Mouse (Mus musculus) heart, embryonic 12.5 days (tissue): ENCODE measurements around the gene Ppl. TPM values are rescaled to one million over a fixed set of nuclear protein-coding genes. Genes with fewer than 3 reads are reported as not detected.

Source experiments
- ATAC-seq: fragments of 200-750 bp; cut with Nextera tagmentation; 2 replicates; pipeline ENCODE4 v1.8.0; 2017; ENCODE audit warnings: moderate TSS enrichment, moderate library complexity; ENCODE audit not compliant: insufficient number of reproducible peaks, low FRiP score
- H3K27ac ChIP-seq: fragments of 300-500 bp; sonication (generic); 2 replicates; pipeline ENCODE4 v1.5.1; 2016; ENCODE audit warnings: mild to moderate bottlenecking, moderate library complexity; ENCODE audit not compliant: poor library complexity, severe bottlenecking
- H3K27me3 ChIP-seq: fragments of 300-500 bp; sonication (generic); replicated peaks from 2 replicates; pipeline ENCODE4 v1.6.1; 2016; ENCODE audit warnings: mild to moderate bottlenecking, moderate library complexity
- H3K36me3 ChIP-seq: fragments of 300-500 bp; sonication (generic); 2 replicates; pipeline ENCODE4 v1.6.1; 2016; ENCODE audit warnings: mild to moderate bottlenecking, moderate library complexity
- H3K4me1 ChIP-seq: fragments of 300-500 bp; sonication (generic); replicated peaks from 2 replicates; pipeline ENCODE4 v1.6.1; 2016; ENCODE audit warnings: mild to moderate bottlenecking
- H3K4me2 ChIP-seq: fragments of 300-500 bp; sonication (generic); 2 replicates; pipeline ENCODE4 v1.6.1; 2016; ENCODE audit warnings: mild to moderate bottlenecking, moderate library complexity
- H3K4me3 ChIP-seq: fragments of 300-500 bp; sonication (generic); 2 replicates; pipeline ENCODE4 v1.5.1; 2016; ENCODE audit warnings: mild to moderate bottlenecking
- H3K9ac ChIP-seq: fragments of 300-500 bp; sonication (generic); 2 replicates; pipeline ENCODE4 v1.6.1; 2016; ENCODE audit warnings: mild to moderate bottlenecking, moderate library complexity
- H3K9me3 ChIP-seq: fragments of 300-500 bp; sonication (generic); replicated peaks from 2 replicates; pipeline ENCODE4 v1.6.1; 2016; ENCODE audit warnings: mild to moderate bottlenecking, moderate library complexity
- WGBS: fragments of 180-500 bp; shearing (Covaris S2); methylation state at CpG from one replicate; pipeline ENCODE4 v1.1.7; 2016; 5-methylcytosine and 5-hydroxymethylcytosine counted together
- polyA plus RNA-seq: library from polyadenylated mRNA; unstranded; fragments of >200 nt; fragmentation: Nextera tagmentation; extraction: Ambion mirVana; gene quantifications from 2 replicates; pipeline ENCODE4 v1.2.1, GENCODE M21; 2016

Ppl gene
- polyA plus RNA-seq, 1 experiment from 2014 or later: 2.1 TPM

- Histone ChIP-seq H3K9me3 (no peaks in the 10 kb centered on the region), H3K36me3 (peaks cover 76% of the 10 kb centered on the region), H3K4me1 (peaks cover 9% of the 10 kb centered on the region), H3K27me3 (no peaks in the 10 kb centered on the region), H3K27ac (no peak overlapping the region), H3K4me3 (no peak overlapping the region), H3K9ac (no peak overlapping the region), H3K4me2 (no peak overlapping the region)
- 90% methylated on average over 4 of the region's 4 CpGs for WGBS
- ATAC-seq: no peak
Observed at GRCm38 (mm10) chr16:5085196-5085595, 47.0 kb downstream of the Ppl start.

GRCm38 (mm10) chr16:5074341-5074740 is 57.9 kb downstream of the Ppl start:
- Histone ChIP-seq H3K4me3 (no peak overlapping the region), H3K4me2 (no peak overlapping the region), H3K9ac (no peak overlapping the region), H3K36me3 (peaks cover 89% of the 10 kb centered on the region), H3K27ac (no peak overlapping the region), H3K9me3 (no peaks in the 10 kb centered on the region), H3K4me1 (no peaks in the 10 kb centered on the region), H3K27me3 (no peaks in the 10 kb centered on the region)
- ATAC-seq: no peak
- WGBS: 87% methylated on average over 5 of the region's 5 CpGs

GRCm38 (mm10) chr16:5071974-5072373 is 60.2 kb downstream of the Ppl start:
- Histone ChIP-seq H3K4me1 (no peaks in the 10 kb centered on the region), H3K9me3 (no peaks in the 10 kb centered on the region), H3K4me3 (no peak overlapping the region), H3K36me3 (peaks cover 77% of the 10 kb centered on the region), H3K4me2 (no peak overlapping the region), H3K9ac (no peak overlapping the region), H3K27ac (no peak overlapping the region), H3K27me3 (no peaks in the 10 kb centered on the region)
- no peak for ATAC-seq
- 91% methylated on average over 7 of the region's 7 CpGs for WGBS

GRCm38 (mm10) chr16:5070321-5070720 is 61.9 kb downstream of the Ppl start:
- no peak for ATAC-seq
- 67% methylated on average over 3 of the region's 3 CpGs for WGBS
- H3K36me3 ChIP-seq: peaks cover 71% of the 10 kb centered on the region
- H3K4me1 ChIP-seq: no peaks in the 10 kb centered on the region
- no peaks in the 10 kb centered on the region for H3K27me3 ChIP-seq
- H3K9ac ChIP-seq: no peak overlapping the region
- H3K9me3 ChIP-seq: no peaks in the 10 kb centered on the region
- H3K4me3 ChIP-seq: no peak overlapping the region
- H3K4me2 ChIP-seq: no peak overlapping the region
- H3K27ac ChIP-seq: no peak overlapping the region

DNA sequence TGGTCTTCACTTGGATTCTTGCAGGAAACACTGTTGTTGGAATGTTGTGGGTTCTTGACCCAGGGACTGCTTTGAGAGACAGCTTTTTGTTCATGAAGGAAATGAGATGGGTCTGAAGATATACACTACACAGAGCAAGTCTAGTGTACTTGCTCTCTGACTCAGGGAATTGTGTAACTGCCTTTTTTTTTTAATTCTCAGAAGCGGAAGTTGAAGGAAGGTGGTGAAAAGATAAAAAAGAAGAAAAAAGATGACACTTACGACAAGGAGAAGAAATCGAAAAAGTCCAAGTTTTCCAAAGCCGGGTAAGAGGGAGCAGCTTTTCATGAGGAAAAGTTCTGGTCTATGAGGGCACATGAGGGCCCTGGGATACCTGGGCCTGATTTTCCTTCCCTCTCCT is 68.7 kb downstream of the Ppl start:
- no peak overlapping the region for H3K4me2 ChIP-seq
- ATAC-seq: no peak
- H3K4me1 ChIP-seq: no peaks in the 10 kb centered on the region
- H3K4me3 ChIP-seq: no peak overlapping the region
- no peaks in the 10 kb centered on the region for H3K9me3 ChIP-seq
- H3K9ac ChIP-seq: no peak overlapping the region
- WGBS: 82% methylated on average over 4 of the region's 4 CpGs
- no peak overlapping the region for H3K27ac ChIP-seq
- H3K27me3 ChIP-seq: no peaks in the 10 kb centered on the region
- H3K36me3 ChIP-seq: peaks cover 66% of the 10 kb centered on the region

- Histone ChIP-seq H3K4me1 (no peaks in the 10 kb centered on the region), H3K9ac (no peak overlapping the region), H3K4me3 (no peak overlapping the region), H3K36me3 (peaks cover 60% of the 10 kb centered on the region), H3K27ac (no peak overlapping the region), H3K9me3 (no peaks in the 10 kb centered on the region), H3K27me3 (no peaks in the 10 kb centered on the region), H3K4me2 (no peak overlapping the region)
- WGBS: 88% methylated on average over 1 of the region's 1 CpGs
- no peak for ATAC-seq
Observed at GRCm38 (mm10) chr16:5058114-5058513, 74.1 kb downstream of the Ppl start.

DNA sequence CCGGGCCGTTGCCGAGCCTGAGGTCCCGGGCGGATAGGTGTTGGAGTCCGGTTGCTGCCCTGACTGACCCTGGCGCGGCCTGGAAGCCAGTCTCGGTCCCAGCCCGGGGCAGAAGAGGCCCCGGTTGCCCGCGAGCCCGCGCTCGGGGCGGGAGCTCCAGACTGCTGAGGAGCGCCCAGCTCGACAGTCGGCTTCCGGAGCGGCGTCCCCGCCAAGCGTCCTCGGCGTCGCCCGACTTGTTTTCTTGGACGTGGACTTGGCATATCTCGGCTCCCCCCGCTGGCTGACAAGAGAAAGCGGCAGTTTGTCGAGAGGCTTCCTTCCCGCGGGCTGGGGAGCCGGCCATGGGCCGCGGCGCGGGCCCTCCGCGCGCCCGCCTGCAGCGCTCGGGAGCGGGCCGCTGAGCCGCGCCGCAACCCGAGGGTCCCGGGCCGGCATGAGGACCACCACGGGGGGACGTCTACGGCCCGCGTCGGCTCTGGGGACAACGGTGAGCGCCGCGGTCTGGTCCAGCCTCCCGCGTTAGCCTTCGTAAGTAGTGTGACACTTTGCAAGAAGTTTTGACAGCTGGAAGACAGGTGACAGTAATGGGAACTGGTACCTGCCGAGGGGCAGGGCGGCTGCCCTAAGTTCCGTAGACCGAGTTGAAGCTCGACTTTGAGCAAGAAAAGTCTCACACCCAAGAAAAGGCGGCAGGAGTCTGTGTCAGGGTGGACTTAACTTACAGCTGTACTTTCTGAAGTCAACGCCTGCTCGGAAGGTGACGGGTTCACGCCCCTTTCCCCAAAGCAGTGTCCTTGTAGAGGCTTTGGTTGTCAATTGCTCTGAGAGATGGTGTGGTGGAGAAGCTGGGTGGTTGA is 81.7 kb downstream of the Ppl start:
- peaks cover 16% of the 10 kb centered on the region for H3K4me1 ChIP-seq
- H3K4me3 ChIP-seq: peak overlapping the region; percentile 100
- under 1% methylated on average over 78 of the region's 78 CpGs for WGBS
- H3K9ac ChIP-seq: peak overlapping the region; percentile 97
- H3K9me3 ChIP-seq: no peaks in the 10 kb centered on the region
- H3K36me3 ChIP-seq: peaks cover 30% of the 10 kb centered on the region
- H3K27ac ChIP-seq: peak overlapping the region; percentile 98
- H3K27me3 ChIP-seq: no peaks in the 10 kb centered on the region
- H3K4me2 ChIP-seq: peak overlapping the region; percentile 99
- ATAC-seq: peak; percentile 73

- H3K4me3 ChIP-seq: peak within 1 kb of the TSS; percentile 100
- H3K9ac ChIP-seq: peak within 1 kb of the TSS; percentile 98
- peak within 1 kb of the TSS; percentile 98 for H3K27ac ChIP-seq
- peaks cover 31% of the 10 kb centered on the region for H3K36me3 ChIP-seq
- peak; percentile 99 for ATAC-seq
- H3K9me3 ChIP-seq: no peaks in the 10 kb centered on the region
- 0% methylated on average over 56 of the region's 56 CpGs for WGBS
- no peaks in the 10 kb centered on the region for H3K27me3 ChIP-seq
- H3K4me1 ChIP-seq: peaks cover 16% of the 10 kb centered on the region
- H3K4me2 ChIP-seq: peak within 1 kb of the TSS; percentile 99
Observed at GRCm38 (mm10) chr16:5049774-5050234, 82.4 kb downstream of the Ppl start, which contains the start of the genes Glyr1 and Ubn1. Glyr1 (minus strand) TSS chr16:5049863. Ubn1 (plus strand) TSS chr16:5050057.

GRCm38 (mm10) chr16:5049182-5049773 is 82.9 kb downstream of the Ppl start:
- Histone ChIP-seq H3K36me3 (peaks cover 35% of the 10 kb centered on the region), H3K4me3 (peak overlapping the region; percentile 100), H3K9ac (peak overlapping the region; percentile 98), H3K9me3 (no peaks in the 10 kb centered on the region), H3K4me2 (peak overlapping the region; percentile 99), H3K4me1 (peaks cover 16% of the 10 kb centered on the region), H3K27me3 (no peaks in the 10 kb centered on the region), H3K27ac (peak overlapping the region; percentile 92)
- peak; percentile 63 for ATAC-seq
- under 1% methylated on average over 38 of the region's 38 CpGs for WGBS

- Histone ChIP-seq H3K27ac (no peak overlapping the region), H3K9me3 (no peaks in the 10 kb centered on the region), H3K9ac (no peak overlapping the region), H3K4me3 (no peak overlapping the region), H3K27me3 (no peaks in the 10 kb centered on the region), H3K36me3 (peaks cover 66% of the 10 kb centered on the region), H3K4me1 (peaks cover 11% of the 10 kb centered on the region), H3K4me2 (no peak overlapping the region)
- no peak for ATAC-seq
- WGBS: 92% methylated on average over 3 of the region's 3 CpGs
Observed at GRCm38 (mm10) chr16:5045322-5045721, 86.9 kb downstream of the Ppl start.

GRCm38 (mm10) chr16:5036649-5037234 is 95.5 kb downstream of the Ppl start:
- H3K27me3 ChIP-seq: no peaks in the 10 kb centered on the region
- H3K4me1 ChIP-seq: no peaks in the 10 kb centered on the region
- H3K27ac ChIP-seq: no peak overlapping the region
- H3K4me3 ChIP-seq: no peak overlapping the region
- no peak overlapping the region for H3K9ac ChIP-seq
- WGBS: 88% methylated on average over 5 of the region's 5 CpGs
- no peak for ATAC-seq
- H3K4me2 ChIP-seq: no peak overlapping the region
- no peaks in the 10 kb centered on the region for H3K9me3 ChIP-seq
- peaks cover 95% of the 10 kb centered on the region for H3K36me3 ChIP-seq
